Mouse (Mus musculus): ENCODE data around the gene Nrk. TPM values are rescaled to one million over a fixed set of nuclear protein-coding genes. Genes with fewer than 3 reads are reported as not detected.

Gene Nrk
- polyA plus RNA-seq, 1 experiment from 2014 or later, result not detected

- H3K79me2 ChIP-seq (ENCODE audit: inconsistent target), result no peaks in the 10 kb centered on the region
- H3K36me3 ChIP-seq (ENCODE audit: inconsistent target), result no peaks in the 10 kb centered on the region
- H3K4me3 ChIP-seq (ENCODE audit: inconsistent target), result no peak overlapping the region
- WGBS (ENCODE audit: missing documents), result 74% methylated on average over 1 of the region's 1 CpGs
- H3K27ac ChIP-seq, result no peak overlapping the region
Observed at GRCm38 (mm10) chrX:139041148-139041547, 126.9 kb downstream of the Nrk start.

GRCm38 (mm10) chrX:139051976-139052375 lies 137.7 kb downstream of the Nrk start:
- Histone ChIP-seq H3K36me3 (ENCODE audit: inconsistent target) (no peaks in the 10 kb centered on the region), H3K27ac (no peak overlapping the region), H3K79me2 (ENCODE audit: inconsistent target) (no peaks in the 10 kb centered on the region), H3K4me3 (ENCODE audit: inconsistent target) (no peak overlapping the region)
- 60% methylated on average over 1 of the region's 1 CpGs for WGBS (ENCODE audit: missing documents)

GRCm38 (mm10) chrX:139053149-139053548 lies 138.9 kb downstream of the Nrk start:
- Histone ChIP-seq H3K4me3 (ENCODE audit: inconsistent target) (no peak overlapping the region), H3K27ac (no peak overlapping the region), H3K36me3 (ENCODE audit: inconsistent target) (no peaks in the 10 kb centered on the region), H3K79me2 (ENCODE audit: inconsistent target) (no peaks in the 10 kb centered on the region)
- 85% methylated on average over 1 of the region's 1 CpGs for WGBS (ENCODE audit: missing documents)

Other genes with a start within 250 kb of the Nrk start
- gene Serpina7, start 170.8 kb downstream of the Nrk start, polyA plus RNA-seq (2018), result not detected in 3 replicates
- not detected in 3 replicates for gene 4930513O06Rik, start 171.8 kb downstream of the Nrk start, polyA plus RNA-seq (2018)